Mouse (Mus musculus): ENCODE results near the gene Myh11.
"Not testable (repeated sequence)": the region's sequence is repeated elsewhere in the genome, so short reads cannot be mapped to it uniquely, and the experiment has no call there.

Myh11 gene

DNA sequence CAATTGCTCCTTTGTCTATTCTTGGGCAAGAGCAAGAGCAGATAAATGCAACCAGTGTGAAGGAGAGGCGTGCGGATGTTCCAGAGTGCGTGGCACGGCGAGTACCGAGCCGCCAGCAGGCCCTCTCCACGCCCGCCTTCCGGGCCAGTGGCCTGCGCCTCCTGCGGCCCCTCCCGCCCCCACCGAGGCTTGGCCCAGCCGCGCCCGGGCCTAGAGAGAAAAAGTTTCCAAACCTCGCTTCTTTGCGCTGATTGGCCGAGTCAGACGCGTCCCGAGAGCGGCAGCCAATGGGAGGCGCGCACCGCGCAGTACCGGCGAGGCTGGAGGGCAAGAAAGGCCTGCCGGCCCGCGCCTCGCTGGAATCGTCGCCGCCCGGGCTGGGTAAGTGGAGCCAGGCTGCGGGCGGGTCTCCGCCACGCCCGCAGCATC, 128.2 kb downstream of the Myh11 start, which contains the start of the genes Nde1 and Marf1:
TSS of gene Nde1 (plus strand) at position 288 of the 429 bp plus-strand sequence.
TSS of gene Marf1 (minus strand) at position 364 of the 429 bp plus-strand sequence.
- DNase-seq (ENCODE audit: low read depth, low spot score), result no peak

DNA sequence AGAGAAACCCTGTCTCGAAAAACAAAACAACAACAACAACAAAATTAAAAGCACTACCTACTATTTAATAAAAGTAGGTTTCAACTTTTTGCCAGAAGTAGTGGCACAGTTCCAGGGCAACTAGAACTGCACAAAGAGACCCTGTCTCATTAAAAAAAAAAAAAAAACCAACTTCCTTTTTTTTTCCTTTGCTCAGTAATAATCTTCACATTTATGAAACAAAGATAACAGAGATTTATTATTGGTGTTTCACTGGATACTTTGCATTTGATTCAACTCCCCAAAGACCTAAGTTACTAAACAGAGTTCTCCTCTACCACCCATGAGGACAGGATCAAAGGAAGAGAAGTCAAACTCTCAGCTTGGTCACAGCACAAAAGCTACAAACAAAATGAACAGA, 130.2 kb downstream of the Myh11 start:
- DNase-seq (ENCODE audit: low read depth, low spot score), result no peak

DNA sequence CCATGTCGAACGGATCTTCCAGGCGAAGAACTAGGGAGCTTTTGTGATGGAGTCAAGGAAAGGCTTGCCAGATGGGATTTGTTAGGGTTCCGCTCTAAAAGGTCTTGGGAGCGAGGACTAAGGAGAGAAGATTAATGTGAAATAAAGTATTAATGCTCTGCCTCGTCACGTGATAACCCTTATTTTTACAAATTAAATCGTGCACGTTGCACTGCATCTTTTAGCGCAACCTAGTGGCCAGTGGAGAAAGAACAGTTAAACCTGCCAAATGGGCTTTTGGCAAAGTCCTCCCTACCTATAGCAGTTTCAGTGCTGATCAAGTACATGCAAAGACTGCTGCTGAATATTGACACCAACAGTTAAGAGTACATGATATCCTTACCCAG, 131.4 kb downstream of the Myh11 start:
- DNase-seq (ENCODE audit: low read depth, low spot score), result peak; percentile 59

DNA sequence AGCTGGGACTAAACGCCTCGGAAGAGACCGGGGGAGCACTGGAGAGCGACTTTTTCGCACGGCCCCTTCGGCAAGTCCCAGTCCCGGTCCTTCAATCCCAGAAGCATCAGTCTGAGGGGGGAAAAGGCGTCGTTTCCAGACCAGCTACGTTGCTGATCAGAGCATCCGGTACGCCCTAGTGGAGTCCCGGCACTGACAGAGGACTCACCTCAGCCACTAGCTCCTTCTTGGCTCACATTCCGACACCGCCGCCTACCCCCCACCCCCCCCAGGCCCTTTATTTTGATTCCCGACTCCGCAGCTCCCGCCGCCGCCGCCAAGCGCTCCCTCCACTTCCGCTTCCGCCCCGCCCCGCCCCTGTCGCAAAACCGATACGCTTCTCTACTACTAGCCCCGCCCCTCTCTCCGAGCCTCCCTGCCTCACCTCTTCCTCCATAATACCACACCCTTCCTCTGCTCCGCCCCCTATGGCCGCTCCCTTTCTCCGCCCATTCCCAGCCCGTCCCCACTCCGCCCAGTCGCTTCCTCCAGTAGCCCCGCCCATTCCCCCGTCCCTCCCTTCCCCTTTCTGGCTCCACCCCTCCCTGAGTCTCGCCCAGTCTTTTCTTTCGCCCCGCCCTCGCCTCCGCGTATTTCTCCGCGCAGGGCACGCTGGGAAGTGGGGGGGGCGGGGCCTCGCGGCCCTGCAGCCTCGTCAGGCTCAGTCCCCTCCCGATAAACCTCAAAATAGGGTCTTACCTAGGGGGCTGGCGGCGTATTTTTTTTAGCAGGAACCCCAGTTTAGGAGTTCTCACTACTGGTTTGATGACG, 132.0 kb downstream of the Myh11 start:
- DNase-seq (ENCODE audit: low read depth, low spot score), result peak; percentile 99

DNA sequence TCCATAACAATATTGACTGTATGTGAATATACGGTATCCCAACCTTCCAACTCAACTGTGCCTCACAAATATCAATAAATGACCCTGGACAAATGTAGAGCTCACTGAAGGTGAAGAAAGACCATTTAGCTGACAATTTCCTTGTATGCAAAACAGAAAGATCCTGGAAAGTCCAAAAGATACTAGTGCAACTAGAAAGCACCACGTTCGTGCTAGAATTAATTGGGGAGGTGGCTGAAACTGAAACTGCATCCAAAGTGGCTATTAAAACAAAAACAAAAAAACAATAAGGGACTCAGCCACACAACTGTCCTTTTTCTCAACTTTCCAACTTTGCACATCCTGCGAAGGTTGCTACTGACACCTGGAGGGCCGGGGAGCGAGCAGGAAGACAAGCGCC, 132.6 kb downstream of the Myh11 start:
- no peak for DNase-seq (ENCODE audit: low read depth, low spot score)

DNA sequence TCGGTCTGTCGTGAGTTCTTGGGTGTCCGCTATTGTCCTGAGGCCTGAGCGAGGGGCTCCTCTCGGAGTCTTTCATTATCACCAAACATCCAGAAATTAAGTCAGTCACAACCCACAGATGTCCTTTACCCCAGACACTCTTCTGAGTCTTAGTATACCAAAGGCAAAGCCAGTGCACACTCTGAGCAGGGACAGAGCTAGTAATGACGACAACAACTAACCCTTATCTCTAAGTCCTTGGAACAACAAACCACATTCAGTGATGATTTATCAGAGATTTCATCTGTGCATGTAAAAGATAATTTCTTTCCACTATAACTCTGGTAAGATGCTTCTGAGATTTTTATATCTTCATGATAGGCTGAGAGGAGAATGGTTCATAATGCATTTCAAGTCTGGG, 134.9 kb downstream of the Myh11 start:
- no peak for DNase-seq (ENCODE audit: low read depth, low spot score)

DNA sequence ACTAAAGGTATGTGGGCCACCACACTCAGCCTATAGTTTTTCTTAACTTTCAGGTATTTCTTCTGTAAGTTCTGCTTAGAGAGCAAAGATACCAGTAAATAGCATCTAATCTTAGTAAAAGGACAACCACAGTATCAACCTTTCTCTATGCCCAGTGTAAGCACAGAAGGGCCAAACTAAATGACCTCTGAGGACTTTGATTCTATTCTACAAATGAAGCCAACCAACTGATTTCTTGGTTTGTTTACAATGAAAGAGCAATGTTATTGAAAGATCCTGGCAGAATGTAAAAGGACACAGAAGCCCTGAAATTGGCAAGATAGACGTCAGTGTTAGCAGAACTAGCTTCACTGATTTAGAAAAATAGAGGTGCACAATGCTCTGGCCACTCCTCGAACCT, 135.5 kb downstream of the Myh11 start:
- not testable (repeated sequence) for DNase-seq (ENCODE audit: low read depth, low spot score)

DNA sequence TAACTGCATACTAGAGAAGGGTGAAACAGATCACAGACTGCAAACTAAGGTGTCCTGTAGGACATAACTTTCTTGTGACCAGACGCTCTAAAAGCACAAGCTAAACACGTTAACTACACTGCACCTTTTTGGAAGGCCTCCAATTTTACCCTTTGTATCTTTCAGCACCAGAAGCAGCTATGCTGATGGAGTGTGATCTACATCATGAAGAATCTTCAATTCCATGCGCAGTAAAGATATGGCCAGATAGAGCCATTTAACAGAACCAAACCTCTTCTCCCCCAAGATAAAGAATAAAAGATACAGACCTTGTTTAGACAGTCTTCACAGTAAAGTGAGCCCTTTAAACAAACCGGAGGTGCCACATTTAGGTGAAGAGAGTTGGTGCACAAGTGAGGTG, 139.5 kb downstream of the Myh11 start:
- DNase-seq (ENCODE audit: low read depth, low spot score), result no peak

DNA sequence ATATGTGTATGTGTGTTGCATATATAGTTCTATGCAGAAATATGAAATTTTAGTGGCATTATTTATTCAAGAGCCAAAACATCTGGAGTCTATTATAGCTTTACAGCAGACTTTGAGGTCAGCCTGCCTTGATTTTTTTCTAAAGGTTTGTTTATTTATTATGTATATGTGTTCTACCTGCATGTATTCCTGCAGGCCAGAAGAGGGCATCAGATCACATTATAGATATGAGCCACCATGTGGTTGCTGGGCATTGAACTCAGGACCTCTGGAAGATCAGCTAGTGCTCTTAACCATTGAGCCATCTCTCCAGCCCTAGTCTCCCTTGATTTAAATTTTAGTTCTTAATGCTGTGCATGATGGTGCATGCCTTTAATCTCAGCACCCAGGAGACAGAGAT, 143.5 kb downstream of the Myh11 start:
- DNase-seq (ENCODE audit: low read depth, low spot score), result no peak

Data from retina, adult 2 months (tissue).